Mouse (Mus musculus) intestine, embryonic 14.5 days (tissue): ENCODE data around the gene Ifi203. TPM values are rescaled to one million over a fixed set of nuclear protein-coding genes. Genes with fewer than 3 reads are reported as not detected.
"Not testable (repeated sequence)": the region's sequence is repeated elsewhere in the genome, so short reads cannot be mapped to it uniquely, and the experiment has no call there.

Experiments
- ATAC-seq: fragments of 200-750 bp; cut with Nextera tagmentation; replicated peaks from 2 replicates; pipeline ENCODE4 v1.8.0; 2017; ENCODE audit warnings: low read depth, moderate number of reproducible peaks, moderate TSS enrichment, moderate library complexity; ENCODE audit not compliant: low FRiP score, low TSS enrichment
- DNase-seq: peaks from one replicate; pipeline ENCODE4 v3.0.0-alpha.2; 2018; ENCODE audit warnings: low spot score
- H3K27ac ChIP-seq: fragments of 300-500 bp; sonication (generic); 2 replicates; pipeline ENCODE4 v1.5.1; 2014; ENCODE audit warnings: low read depth, mild to moderate bottlenecking, control low read depth
- H3K27me3 ChIP-seq: fragments of 300-500 bp; sonication (generic); replicated peaks from 2 replicates; pipeline ENCODE4 v1.6.1; 2014; ENCODE audit warnings: low read length, control low read depth; ENCODE audit not compliant: control insufficient read depth, insufficient read depth
- H3K36me3 ChIP-seq: fragments of 300-500 bp; sonication (generic); 2 replicates; pipeline ENCODE4 v1.6.1; 2014; ENCODE audit warnings: low read length, control low read depth; ENCODE audit not compliant: control insufficient read depth, insufficient read depth
- H3K4me1 ChIP-seq: fragments of 300-500 bp; sonication (generic); replicated peaks from 2 replicates; pipeline ENCODE4 v1.6.1; 2014; ENCODE audit warnings: low read length, control low read depth, mixed read lengths; ENCODE audit not compliant: control insufficient read depth, insufficient read depth
- H3K4me2 ChIP-seq: fragments of 300-500 bp; sonication (generic); 2 replicates; pipeline ENCODE4 v1.6.1; 2014; ENCODE audit warnings: low read length
- H3K4me3 ChIP-seq: fragments of 300-500 bp; sonication (generic); 2 replicates; pipeline ENCODE4 v1.5.1; 2014; ENCODE audit warnings: low read depth, low read length, control low read depth, mixed read lengths
- H3K9ac ChIP-seq: fragments of 300-500 bp; sonication (generic); 2 replicates; pipeline ENCODE4 v1.6.1; 2014; ENCODE audit warnings: mild to moderate bottlenecking, low read length
- H3K9me3 ChIP-seq: fragments of 300-500 bp; sonication (generic); 2 replicates; pipeline ENCODE4 v1.6.1; 2016; ENCODE audit warnings: low read length, control low read depth; ENCODE audit not compliant: control insufficient read depth
- WGBS: fragments of 180-500 bp; shearing (Covaris S2); extraction: QIAGEN DNeasy Blood & Tissue Kit; methylation state at CpG from one replicate; pipeline ENCODE4 v1.1.7; 2014; 5-methylcytosine and 5-hydroxymethylcytosine counted together
- polyA plus RNA-seq: library from polyadenylated mRNA; unstranded; fragments of >200 nt; fragmentation: Nextera tagmentation; extraction: Ambion mirVana; gene quantifications from 2 replicates; pipeline ENCODE4 v1.2.1, GENCODE M21; 2014

The Ifi203 gene
- polyA plus RNA-seq, 1 experiment from 2014 or later, result 1.5 TPM

- no peaks in the 10 kb centered on the region for H3K4me1 ChIP-seq
- no peaks in the 10 kb centered on the region for H3K9me3 ChIP-seq
- no peak overlapping the region for H3K9ac ChIP-seq
- no peak overlapping the region for H3K4me3 ChIP-seq
- H3K27ac ChIP-seq, result no peak overlapping the region
- H3K4me2 ChIP-seq, result no peak overlapping the region
- no peaks in the 10 kb centered on the region for H3K27me3 ChIP-seq
- WGBS, result 90% methylated on average over 2 of the region's 2 CpGs
- DNase-seq (no peak), ATAC-seq (no peak)
- H3K36me3 ChIP-seq, result no peaks in the 10 kb centered on the region
Observed at GRCm38 (mm10) chr1:173911808-173912464, 30.5 kb downstream of the Ifi203 start.

GRCm38 (mm10) chr1:173908390-173908789 is 34.1 kb downstream of the Ifi203 start:
- not testable (repeated sequence) for DNase-seq, H3K4me2 ChIP-seq, H3K27ac ChIP-seq, ATAC-seq, H3K9ac ChIP-seq, H3K4me1 ChIP-seq, H3K27me3 ChIP-seq, H3K36me3 ChIP-seq, H3K9me3 ChIP-seq, H3K4me3 ChIP-seq

GRCm38 (mm10) chr1:173905885-173906284 is 36.6 kb downstream of the Ifi203 start:
- not testable (repeated sequence) for H3K27me3 ChIP-seq, H3K36me3 ChIP-seq, H3K4me3 ChIP-seq, ATAC-seq, H3K9ac ChIP-seq, H3K9me3 ChIP-seq, H3K27ac ChIP-seq, H3K4me1 ChIP-seq, DNase-seq, H3K4me2 ChIP-seq
- 87% methylated on average over 4 of the region's 4 CpGs for WGBS

- not testable (repeated sequence) for DNase-seq, ATAC-seq
Observed at GRCm38 (mm10) chr1:173889741-173890140, 52.7 kb downstream of the Ifi203 start.

GRCm38 (mm10) chr1:173887026-173887787 is 55.3 kb downstream of the Ifi203 start:
- not testable (repeated sequence) for H3K9ac ChIP-seq, H3K4me2 ChIP-seq, H3K36me3 ChIP-seq, DNase-seq, ATAC-seq, H3K9me3 ChIP-seq, H3K27ac ChIP-seq, H3K4me1 ChIP-seq, H3K27me3 ChIP-seq, H3K4me3 ChIP-seq
- no CpG with 5 or more reads among the region's 2 CpGs for whole genome bisulfite sequencing

More at GRCm38 (mm10) chr1:173889741-173890140, 52.7 kb downstream of the Ifi203 start:
- H3K27me3 ChIP-seq, H3K9ac ChIP-seq, H3K4me3 ChIP-seq, H3K4me1 ChIP-seq, H3K4me2 ChIP-seq, H3K36me3 ChIP-seq, H3K9me3 ChIP-seq, H3K27ac ChIP-seq: not testable (repeated sequence)

- 62% methylated on average over 3 of the region's 3 CpGs for WGBS
- not testable (repeated sequence) for H3K36me3 ChIP-seq, H3K4me3 ChIP-seq, DNase-seq, H3K27me3 ChIP-seq, H3K27ac ChIP-seq, H3K9me3 ChIP-seq, H3K4me2 ChIP-seq, H3K4me1 ChIP-seq, H3K9ac ChIP-seq, ATAC-seq
Observed at GRCm38 (mm10) chr1:173880004-173880666, 62.3 kb downstream of the Ifi203 start.

- H3K27me3 ChIP-seq, H3K36me3 ChIP-seq, H3K27ac ChIP-seq, H3K4me3 ChIP-seq, H3K4me2 ChIP-seq, ATAC-seq, DNase-seq, H3K9me3 ChIP-seq, H3K4me1 ChIP-seq, H3K9ac ChIP-seq: not testable (repeated sequence)
- 69% methylated on average over 5 of the region's 5 CpGs for WGBS
Observed at GRCm38 (mm10) chr1:173879225-173879987, 63.1 kb downstream of the Ifi203 start.

- H3K36me3 ChIP-seq, ATAC-seq, H3K27ac ChIP-seq, H3K9ac ChIP-seq, H3K4me3 ChIP-seq, H3K4me2 ChIP-seq, H3K27me3 ChIP-seq, DNase-seq, H3K4me1 ChIP-seq, H3K9me3 ChIP-seq: not testable (repeated sequence)
- WGBS, result 92% methylated on average over 6 of the region's 6 CpGs
Observed at GRCm38 (mm10) chr1:173878264-173878663, 64.2 kb downstream of the Ifi203 start.
